Mouse (Mus musculus): ENCODE results near the gene Gng2. TPM values are rescaled to one million over a fixed set of nuclear protein-coding genes. Genes with fewer than 3 reads are reported as not detected.
"Not testable (repeated sequence)": the region's sequence is repeated elsewhere in the genome, so short reads cannot be mapped to it uniquely, and the experiment has no call there.

Gng2 gene
- polyA plus RNA-seq, 1 experiment, result 16.1 TPM

- H3K4me3 ChIP-seq (replicated peaks; ENCODE audit: extremely low read depth, low read depth, low read length), result no peak overlapping the region
- 86% methylated on average over 4 of the region's 4 CpGs for WGBS
- TF ChIP-seq POLR2A (IDR thresholded peaks at IDR 0.05; ENCODE audit: borderline replicate concordance, extremely low read depth, low read depth, low read length) (no peak), CTCF (IDR thresholded peaks at IDR 0.05; ENCODE audit: insufficient read depth, low read length) (no peak)
- no peak for DNase-seq
- peaks cover 3% of the 10 kb centered on the region for H3K4me1 ChIP-seq (ENCODE audit: control insufficient read depth, insufficient read depth, low read length)
Observed at GRCm38 (mm10) chr14:19900492-19900891, 76.9 kb downstream of the Gng2 start.

- WGBS, result 89% methylated on average over 5 of the region's 5 CpGs
- DNase-seq, result no peak
- Histone ChIP-seq H3K4me1 (ENCODE audit: control insufficient read depth, insufficient read depth, low read length) (no peaks in the 10 kb centered on the region), H3K4me3 (replicated peaks; ENCODE audit: extremely low read depth, low read depth, low read length) (no peak overlapping the region)
- TF ChIP-seq CTCF (IDR thresholded peaks at IDR 0.05; ENCODE audit: insufficient read depth, low read length), result no peak
- no peak for TF ChIP-seq POLR2A (IDR thresholded peaks at IDR 0.05; ENCODE audit: borderline replicate concordance, extremely low read depth, low read depth, low read length)
Observed at GRCm38 (mm10) chr14:19887569-19887968, 89.9 kb downstream of the Gng2 start.

GRCm38 (mm10) chr14:19884431-19884830, 93.0 kb downstream of the Gng2 start:
- H3K4me3 ChIP-seq (replicated peaks; ENCODE audit: extremely low read depth, low read depth, low read length); DNase-seq; H3K4me1 ChIP-seq (ENCODE audit: control insufficient read depth, insufficient read depth, low read length): not testable (repeated sequence)
- WGBS, result 85% methylated on average over 1 of the region's 1 CpGs

- no peak for DNase-seq
- H3K4me3 ChIP-seq (replicated peaks; ENCODE audit: extremely low read depth, low read depth, low read length), result no peak overlapping the region
- WGBS, result 76% methylated on average over 11 of the region's 11 CpGs
- H3K4me1 ChIP-seq (ENCODE audit: control insufficient read depth, insufficient read depth, low read length), result no peaks in the 10 kb centered on the region; the same call in 1 of the 2 replicates
- TF ChIP-seq POLR2A (IDR thresholded peaks at IDR 0.05; ENCODE audit: borderline replicate concordance, extremely low read depth, low read depth, low read length) (no peak), CTCF (IDR thresholded peaks at IDR 0.05; ENCODE audit: insufficient read depth, low read length) (no peak)
Observed at GRCm38 (mm10) chr14:19874201-19874807, 103.1 kb downstream of the Gng2 start.

- TF ChIP-seq POLR2A (IDR thresholded peaks at IDR 0.05; ENCODE audit: borderline replicate concordance, extremely low read depth, low read depth, low read length), result no peak
- TF ChIP-seq CTCF (IDR thresholded peaks at IDR 0.05; ENCODE audit: insufficient read depth, low read length), result no peak
- Histone ChIP-seq H3K4me1 (ENCODE audit: control insufficient read depth, insufficient read depth, low read length) (peaks cover 9% of the 10 kb centered on the region), H3K4me3 (replicated peaks; ENCODE audit: extremely low read depth, low read depth, low read length) (no peak overlapping the region)
- DNase-seq, result no peak
- 48% methylated on average over 5 of the region's 5 CpGs for WGBS
Observed at GRCm38 (mm10) chr14:19867286-19867935, 110.0 kb downstream of the Gng2 start.

- H3K4me1 ChIP-seq (ENCODE audit: control insufficient read depth, insufficient read depth, low read length); DNase-seq; H3K4me3 ChIP-seq (replicated peaks; ENCODE audit: extremely low read depth, low read depth, low read length): not testable (repeated sequence)
- WGBS, result 79% methylated on average over 9 of the region's 9 CpGs
Observed at GRCm38 (mm10) chr14:19865121-19865520, 112.3 kb downstream of the Gng2 start.

GRCm38 (mm10) chr14:19861311-19862080, 115.9 kb downstream of the Gng2 start:
- Histone ChIP-seq H3K4me3 (replicated peaks; ENCODE audit: extremely low read depth, low read depth, low read length) (no peak overlapping the region), H3K4me1 (ENCODE audit: control insufficient read depth, insufficient read depth, low read length) (peaks cover 4% of the 10 kb centered on the region; the same call in 1 of the 2 replicates)
- TF ChIP-seq POLR2A (IDR thresholded peaks at IDR 0.05; ENCODE audit: borderline replicate concordance, extremely low read depth, low read depth, low read length), result no peak
- TF ChIP-seq CTCF (IDR thresholded peaks at IDR 0.05; ENCODE audit: insufficient read depth, low read length), result no peak
- no peak for DNase-seq
- 86% methylated on average over 8 of the region's 8 CpGs for WGBS

- Histone ChIP-seq H3K4me3 (replicated peaks; ENCODE audit: extremely low read depth, low read depth, low read length) (no peak overlapping the region), H3K4me1 (ENCODE audit: control insufficient read depth, insufficient read depth, low read length) (peaks cover 4% of the 10 kb centered on the region; the same call in 1 of the 2 replicates)
- TF ChIP-seq CTCF (IDR thresholded peaks at IDR 0.05; ENCODE audit: insufficient read depth, low read length), result no peak
- TF ChIP-seq POLR2A (IDR thresholded peaks at IDR 0.05; ENCODE audit: borderline replicate concordance, extremely low read depth, low read depth, low read length), result no peak
- WGBS, result 95% methylated on average over 4 of the region's 4 CpGs
- no peak for DNase-seq
Observed at GRCm38 (mm10) chr14:19860281-19860680, 117.1 kb downstream of the Gng2 start.

- Histone ChIP-seq H3K4me1 (ENCODE audit: control insufficient read depth, insufficient read depth, low read length) (peaks cover 2% of the 10 kb centered on the region; the same call in 1 of the 2 replicates), H3K4me3 (replicated peaks; ENCODE audit: extremely low read depth, low read depth, low read length) (no peak overlapping the region)
- TF ChIP-seq CTCF (IDR thresholded peaks at IDR 0.05; ENCODE audit: insufficient read depth, low read length) (no peak), POLR2A (IDR thresholded peaks at IDR 0.05; ENCODE audit: borderline replicate concordance, extremely low read depth, low read depth, low read length) (no peak)
- WGBS, result 39% methylated on average over 8 of the region's 8 CpGs
- no peak for DNase-seq
Observed at GRCm38 (mm10) chr14:19858808-19859776, 118.3 kb downstream of the Gng2 start.
